Mouse (Mus musculus) midbrain, postnatal 0 days (tissue): ENCODE results near the gene Mast1. TPM values are rescaled to one million over a fixed set of nuclear protein-coding genes. Genes with fewer than 3 reads are reported as not detected.
A peak's percentile ranks its signal among the peaks of the same experiment; 100 is the strongest.

ENCODE experiments used
- ATAC-seq: fragments of 200-750 bp; cut with Nextera tagmentation; 2 replicates; pipeline ENCODE4 v1.8.0; 2017; ENCODE audit warnings: moderate number of reproducible peaks, mild to moderate bottlenecking, moderate TSS enrichment, moderate library complexity; ENCODE audit not compliant: low FRiP score
- DNase-seq: peaks from one replicate; pipeline ENCODE4 v3.0.0-alpha.2; 2015; ENCODE audit warnings: low spot score
- H3K27ac ChIP-seq: fragments of 300-500 bp; sonication (generic); 2 replicates; pipeline ENCODE4 v1.5.1; 2014; ENCODE audit warnings: low read depth, mild to moderate bottlenecking, low read length, mixed read lengths
- H3K27me3 ChIP-seq: fragments of 300-500 bp; sonication (generic); 2 replicates; pipeline ENCODE4 v1.6.1; 2014; ENCODE audit warnings: low read length, control low read depth, mixed read lengths; ENCODE audit not compliant: insufficient read depth
- H3K36me3 ChIP-seq: fragments of 300-500 bp; sonication (generic); 2 replicates; pipeline ENCODE4 v1.6.1; 2014; ENCODE audit warnings: low read length, control low read depth, mixed read lengths; ENCODE audit not compliant: insufficient read depth
- H3K4me1 ChIP-seq: fragments of 300-500 bp; sonication (generic); 2 replicates; pipeline ENCODE4 v1.6.1; 2014; ENCODE audit warnings: mild to moderate bottlenecking, control low read depth, antibody characterized with exemption, low read length, mixed read lengths; ENCODE audit not compliant: insufficient read depth
- H3K4me2 ChIP-seq: fragments of 300-500 bp; sonication (generic); 2 replicates; pipeline ENCODE4 v1.6.1; 2014; ENCODE audit warnings: low read depth, mild to moderate bottlenecking, low read length, mixed read lengths; ENCODE audit not compliant: poor library complexity, severe bottlenecking
- H3K4me3 ChIP-seq: fragments of 300-500 bp; sonication (generic); 2 replicates; pipeline ENCODE4 v1.5.1; 2014; ENCODE audit warnings: low read depth, mild to moderate bottlenecking, low read length, moderate library complexity
- H3K9ac ChIP-seq: fragments of 300-500 bp; sonication (generic); replicated peaks from 2 replicates; pipeline ENCODE4 v1.6.1; 2014; ENCODE audit warnings: mild to moderate bottlenecking, low read length, moderate library complexity, mixed read lengths; ENCODE audit not compliant: poor library complexity, severe bottlenecking
- H3K9me3 ChIP-seq: fragments of 300-500 bp; sonication (generic); 2 replicates; pipeline ENCODE4 v1.6.1; 2016; ENCODE audit warnings: low read length, control low read depth
- CTCF ChIP-seq: IDR thresholded peaks from 2 replicates; pipeline ENCODE4 v1.5.1; 2016; ENCODE audit warnings: antibody characterized with exemption, mild to moderate bottlenecking
- WGBS: fragments of 180-500 bp; shearing (Covaris S2); extraction: QIAGEN DNeasy Blood & Tissue Kit; methylation state at CpG from one replicate; pipeline ENCODE4 v1.1.7; 2014; 5-methylcytosine and 5-hydroxymethylcytosine counted together
- polyA plus RNA-seq: library from polyadenylated mRNA; unstranded; fragments of >200 nt; fragmentation: Nextera tagmentation; extraction: Ambion mirVana; gene quantifications from 2 replicates; pipeline ENCODE4 v1.2.1, GENCODE M21; 2015
- total RNA-seq: library from RNA; depleted of rRNA; stranded (reverse); fragments of >200 nt; gene quantifications from 2 replicates; pipeline ENCODE4 v1.2.3, GENCODE M21; 2014

Gene Mast1
- total and polyA plus RNA-seq, 2 experiments from 2014 or later, result 89.0 to 92.0 TPM

DNA sequence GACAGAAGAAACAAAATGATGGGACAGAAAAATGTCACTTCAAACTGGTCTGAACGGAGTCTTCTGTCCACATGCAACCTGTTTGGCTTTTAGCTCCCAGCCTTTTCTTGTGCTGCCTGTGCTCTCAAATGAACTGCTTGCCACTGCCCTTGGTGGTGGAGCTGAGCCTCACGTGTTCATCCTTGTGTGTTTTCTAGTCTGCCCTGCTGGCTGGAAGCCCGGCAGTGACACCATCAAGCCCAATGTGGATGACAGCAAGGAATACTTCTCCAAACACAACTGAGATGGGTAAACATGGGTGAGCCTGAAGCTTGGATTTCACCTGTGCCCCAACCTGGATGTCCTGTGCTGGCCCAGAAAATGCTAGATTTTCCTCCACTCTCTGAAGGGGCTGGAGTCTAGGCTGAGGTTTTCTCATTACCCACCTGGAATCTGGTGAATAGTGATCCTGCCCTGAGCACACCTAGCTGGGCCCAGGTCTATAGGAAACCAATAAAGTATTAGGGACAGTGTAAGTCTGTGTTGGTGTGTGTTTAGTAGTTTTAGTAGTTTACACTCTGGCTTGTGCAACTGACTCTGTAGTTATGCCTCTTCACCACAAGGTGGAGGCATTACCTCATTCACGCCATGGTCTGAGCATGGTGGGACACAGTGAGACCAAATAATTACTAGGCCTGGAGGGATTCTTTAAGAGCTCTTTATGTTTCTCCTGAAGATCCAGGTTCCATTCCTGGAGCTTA lies 36.8 kb upstream of the Mast1 start:
- H3K4me1 ChIP-seq, result peaks cover 20% of the 10 kb centered on the region
- no peak overlapping the region for H3K4me2 ChIP-seq
- ATAC-seq (no peak), DNase-seq (peak; percentile 82)
- TF ChIP-seq CTCF, result peak; percentile 92
- H3K27me3 ChIP-seq, result no peaks in the 10 kb centered on the region
- H3K4me3 ChIP-seq, result no peak overlapping the region
- H3K27ac ChIP-seq, result no peak overlapping the region
- 56% methylated on average over 4 of the region's 4 CpGs for WGBS
- H3K9ac ChIP-seq, result no peak overlapping the region
- peaks cover 20% of the 10 kb centered on the region for H3K36me3 ChIP-seq
- no peaks in the 10 kb centered on the region for H3K9me3 ChIP-seq

GRCm38 (mm10) chr8:84973079-84973478 lies 35.9 kb upstream of the Mast1 start:
- no peak for TF ChIP-seq CTCF
- DNase-seq (no peak), ATAC-seq (no peak)
- WGBS, result 79% methylated on average over 1 of the region's 1 CpGs
- Histone ChIP-seq H3K27me3 (no peaks in the 10 kb centered on the region), H3K27ac (no peak overlapping the region), H3K36me3 (peaks cover 20% of the 10 kb centered on the region), H3K4me3 (no peak overlapping the region), H3K9ac (no peak overlapping the region), H3K9me3 (no peaks in the 10 kb centered on the region), H3K4me1 (peaks cover 16% of the 10 kb centered on the region; the same call in 1 of the 2 replicates), H3K4me2 (no peak overlapping the region)

- H3K4me3 ChIP-seq, result peak overlapping the region; percentile 74
- no peaks in the 10 kb centered on the region for H3K9me3 ChIP-seq
- no peaks in the 10 kb centered on the region for H3K27me3 ChIP-seq
- H3K9ac ChIP-seq, result peak overlapping the region; percentile 77; the same call in 1 of the 2 replicates
- peaks cover 7% of the 10 kb centered on the region; the same call in 1 of the 2 replicates for H3K4me1 ChIP-seq
- no peak for DNase-seq
- 51% methylated on average over 5 of the region's 5 CpGs for WGBS
- peak overlapping the region; percentile 86 for H3K4me2 ChIP-seq
- H3K36me3 ChIP-seq, result peaks cover 20% of the 10 kb centered on the region
- ATAC-seq, result no peak
- H3K27ac ChIP-seq, result peak overlapping the region; percentile 91
- no peak for TF ChIP-seq CTCF
These were observed 33.8 kb upstream of the Mast1 start for GRCm38 (mm10) chr8:84970913-84971312.

DNA sequence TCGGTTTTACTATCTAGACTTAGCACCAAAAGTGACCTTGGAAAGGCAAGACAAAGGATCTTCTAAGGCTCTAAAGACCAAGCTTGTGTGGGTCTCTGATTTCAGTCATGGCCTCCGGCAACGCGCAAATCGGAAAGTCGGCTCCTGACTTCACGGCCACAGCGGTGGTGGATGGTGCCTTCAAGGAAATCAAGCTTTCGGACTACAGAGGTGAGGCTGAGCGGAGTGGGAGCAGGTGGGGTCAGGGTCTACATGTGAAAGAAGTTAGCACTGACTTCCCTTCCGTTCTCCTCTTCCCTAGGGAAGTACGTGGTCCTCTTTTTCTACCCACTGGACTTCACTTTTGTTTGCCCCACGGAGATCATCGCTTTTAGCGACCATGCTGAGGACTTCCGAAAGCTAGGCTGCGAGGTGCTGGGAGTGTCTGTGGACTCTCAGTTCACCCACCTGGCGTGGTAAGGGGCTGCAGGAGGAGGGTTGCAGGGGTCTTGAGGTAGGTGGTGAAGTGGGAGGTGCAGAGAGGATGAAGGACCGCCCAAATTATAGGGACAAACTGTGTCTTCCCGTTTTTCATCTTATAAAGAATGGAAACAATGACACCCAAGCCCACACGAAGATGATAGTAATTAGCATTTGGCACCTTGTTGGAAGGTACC lies 33.1 kb upstream of the Mast1 start:
- Histone ChIP-seq H3K36me3 (peaks cover 20% of the 10 kb centered on the region), H3K4me1 (peaks cover 9% of the 10 kb centered on the region; the same call in 1 of the 2 replicates), H3K27ac (peak overlapping the region; percentile 91), H3K9ac (peak overlapping the region; percentile 77), H3K4me2 (peak overlapping the region; percentile 86), H3K27me3 (no peaks in the 10 kb centered on the region), H3K4me3 (peak overlapping the region; percentile 74), H3K9me3 (no peaks in the 10 kb centered on the region)
- no peak for DNase-seq
- TF ChIP-seq CTCF, result no peak
- WGBS, result 5% methylated on average over 21 of the region's 21 CpGs
- no peak for ATAC-seq

GRCm38 (mm10) chr8:84969241-84970134 lies 32.3 kb upstream of the Mast1 start, which contains the start of the genes Gm49661, Prdx2 and Rnaseh2a:
Gene Gm49661 (minus strand): TSS chr8:84969433.
Gene Prdx2 (plus strand): TSS chr8:84969587.
Gene Rnaseh2a (minus strand): TSS chr8:84969767.
- TF ChIP-seq CTCF, result no peak
- WGBS, result under 1% methylated on average over 54 of the region's 56 CpGs
- ATAC-seq, result peak; percentile 83

More at GRCm38 (mm10) chr8:84969241-84970134, 32.3 kb upstream of the Mast1 start, which contains the start of the genes Gm49661, Prdx2 and Rnaseh2a:
- Histone ChIP-seq H3K4me3 (peak within 1 kb of the TSS; percentile 74), H3K9ac (peak within 1 kb of the TSS; percentile 77), H3K27me3 (no peaks in the 10 kb centered on the region), H3K4me2 (peak within 1 kb of the TSS; percentile 86), H3K9me3 (no peaks in the 10 kb centered on the region), H3K4me1 (peaks cover 13% of the 10 kb centered on the region; the same call in 1 of the 2 replicates), H3K36me3 (peaks cover 20% of the 10 kb centered on the region), H3K27ac (peak within 1 kb of the TSS; percentile 91)
- DNase-seq, result peak; percentile 88
